Mouse (Mus musculus): ENCODE measurements at regions not wholly inside any gene's neighbourhood (a gene's known extent, or its start where the extent isn't known, plus 50 kb on each side); places are given as distances from the start of the nearest gene placed in this dataset.

GRCm38 (mm10) chr1:193552348-193552747 is 182.2 kb upstream of the Camk1g start:
- 0 out of 2 replicates have a peak, but pooled peaks cover 3% of the 10 kb centered on the region for H3K4me1 ChIP-seq (replicated peaks)
- H3K9ac ChIP-seq (replicated peaks) = no peak overlapping the region
- WGBS = 75% methylated on average over 2 of the region's 2 CpGs
- no peaks in the 10 kb centered on the region for H3K9me3 ChIP-seq
- no peak overlapping the region for H3K4me3 ChIP-seq (replicated peaks)
- no peak overlapping the region for H3K4me2 ChIP-seq (replicated peaks)
- no peak for ATAC-seq
- no peaks in the 10 kb centered on the region for H3K27me3 ChIP-seq
- no peaks in the 10 kb centered on the region for H3K36me3 ChIP-seq
- no peak overlapping the region for H3K27ac ChIP-seq

- 83% methylated on average over 1 of the region's 1 CpGs for WGBS
- ATAC-seq = no peak
- H3K9me3 ChIP-seq = no peaks in the 10 kb centered on the region
- H3K4me2 ChIP-seq (replicated peaks) = no peak overlapping the region
- no peak overlapping the region for H3K27ac ChIP-seq
- 0 out of 2 replicates have a peak, but pooled peaks cover 3% of the 10 kb centered on the region for H3K4me1 ChIP-seq (replicated peaks)
- H3K27me3 ChIP-seq = no peaks in the 10 kb centered on the region
- no peak overlapping the region for H3K9ac ChIP-seq (replicated peaks)
- no peak overlapping the region for H3K4me3 ChIP-seq (replicated peaks)
- no peaks in the 10 kb centered on the region for H3K36me3 ChIP-seq
These were observed 181.2 kb upstream of the Camk1g start for GRCm38 (mm10) chr1:193551340-193551739.

GRCm38 (mm10) chr1:193550761-193551160 is 180.7 kb upstream of the Camk1g start:
- Histone ChIP-seq H3K27me3 (no peaks in the 10 kb centered on the region), H3K9me3 (no peaks in the 10 kb centered on the region), H3K4me2 (replicated peaks) (no peak overlapping the region), H3K4me3 (replicated peaks) (no peak overlapping the region), H3K27ac (no peak overlapping the region), H3K4me1 (replicated peaks) (no peaks in the 10 kb centered on the region), H3K9ac (replicated peaks) (no peak overlapping the region), H3K36me3 (no peaks in the 10 kb centered on the region)
- ATAC-seq = no peak
- 60% methylated on average over 2 of the region's 2 CpGs for WGBS

GRCm38 (mm10) chr1:193547356-193547755 is 177.3 kb upstream of the Camk1g start:
- no peak overlapping the region for H3K27ac ChIP-seq
- no peaks in the 10 kb centered on the region for H3K27me3 ChIP-seq
- H3K9me3 ChIP-seq = no peaks in the 10 kb centered on the region
- H3K9ac ChIP-seq (replicated peaks) = no peak overlapping the region
- no peak for ATAC-seq
- WGBS = 90% methylated on average over 2 of the region's 2 CpGs
- H3K36me3 ChIP-seq = no peaks in the 10 kb centered on the region
- H3K4me2 ChIP-seq (replicated peaks) = no peak overlapping the region
- no peak overlapping the region for H3K4me3 ChIP-seq (replicated peaks)
- peaks cover 4% of the 10 kb centered on the region for H3K4me1 ChIP-seq (replicated peaks)

DNA sequence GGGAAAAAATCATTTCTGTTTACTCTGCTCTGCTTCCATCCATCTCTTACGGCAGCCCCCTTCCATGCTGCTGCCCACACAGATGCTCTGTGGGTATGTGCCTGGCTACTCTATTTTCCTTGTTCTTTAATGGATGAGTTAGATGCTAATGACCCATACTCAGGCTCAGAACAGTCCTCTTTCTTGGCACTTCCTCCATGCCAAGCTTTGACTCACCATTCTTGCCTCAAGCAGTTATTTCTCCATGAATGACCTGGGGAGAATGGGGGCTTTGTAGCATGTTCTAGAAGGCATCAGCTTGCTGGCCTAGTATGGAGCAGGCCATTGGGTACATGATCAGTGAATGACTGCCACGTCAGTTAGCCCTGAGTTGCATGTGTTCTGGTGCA is 175.9 kb upstream of the Camk1g start:
- peaks cover 15% of the 10 kb centered on the region for H3K4me1 ChIP-seq (replicated peaks)
- H3K9me3 ChIP-seq = no peaks in the 10 kb centered on the region
- H3K4me2 ChIP-seq (replicated peaks) = no peak overlapping the region
- H3K4me3 ChIP-seq (replicated peaks) = no peak overlapping the region
- 91% methylated on average over 2 of the region's 2 CpGs for WGBS
- no peak overlapping the region for H3K27ac ChIP-seq
- no peak for ATAC-seq
- H3K9ac ChIP-seq (replicated peaks) = no peak overlapping the region
- no peaks in the 10 kb centered on the region for H3K27me3 ChIP-seq
- H3K36me3 ChIP-seq = no peaks in the 10 kb centered on the region

DNA sequence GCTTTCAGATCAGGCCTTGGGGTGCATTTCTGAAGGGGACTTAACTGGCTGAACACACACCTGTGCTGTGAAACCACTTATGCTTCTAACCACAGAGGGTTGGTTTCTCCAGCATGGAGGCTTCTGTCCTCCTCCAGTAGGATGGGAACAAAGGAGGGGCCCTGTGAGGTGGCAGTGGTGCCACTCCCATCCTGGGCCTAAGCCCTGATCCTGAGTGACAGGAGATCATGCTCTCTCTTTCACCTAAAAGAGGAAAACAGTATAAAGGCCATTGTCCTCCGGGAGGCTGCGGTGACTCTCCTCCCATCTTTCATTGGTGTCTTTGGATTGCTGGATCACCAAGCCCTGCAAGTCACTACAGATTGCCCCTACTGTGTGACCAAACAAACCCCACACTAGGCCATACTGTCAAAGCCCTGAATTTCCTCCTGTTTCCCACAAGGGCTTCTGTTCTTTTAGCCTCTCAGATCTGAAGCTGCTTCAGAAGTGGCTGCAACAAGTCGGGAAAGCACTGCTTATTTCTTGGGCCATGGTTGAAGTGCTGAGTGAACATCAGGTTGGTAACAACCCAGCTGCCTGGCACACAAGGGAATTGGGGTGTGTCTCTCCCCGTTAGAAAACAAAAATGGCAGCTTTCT is 175.4 kb upstream of the Camk1g start:
- H3K4me2 ChIP-seq (replicated peaks) = no peak overlapping the region
- H3K4me3 ChIP-seq (replicated peaks) = no peak overlapping the region
- peaks cover 15% of the 10 kb centered on the region for H3K4me1 ChIP-seq (replicated peaks)
- ATAC-seq = no peak
- 27% methylated on average over 4 of the region's 4 CpGs for WGBS
- no peaks in the 10 kb centered on the region for H3K27me3 ChIP-seq
- H3K27ac ChIP-seq = no peak overlapping the region
- no peaks in the 10 kb centered on the region for H3K9me3 ChIP-seq
- H3K36me3 ChIP-seq = no peaks in the 10 kb centered on the region
- H3K9ac ChIP-seq (replicated peaks) = no peak overlapping the region

- Histone ChIP-seq H3K36me3 (no peaks in the 10 kb centered on the region), H3K9me3 (no peaks in the 10 kb centered on the region), H3K9ac (replicated peaks) (no peak overlapping the region), H3K27me3 (no peaks in the 10 kb centered on the region), H3K27ac (no peak overlapping the region), H3K4me1 (replicated peaks) (peaks cover 15% of the 10 kb centered on the region), H3K4me3 (replicated peaks) (no peak overlapping the region), H3K4me2 (replicated peaks) (no peak overlapping the region)
- no peak for ATAC-seq
These were observed 174.7 kb upstream of the Camk1g start for GRCm38 (mm10) chr1:193544804-193545203.

GRCm38 (mm10) chr1:193543834-193544233 is 173.7 kb upstream of the Camk1g start:
- Histone ChIP-seq H3K9me3 (no peaks in the 10 kb centered on the region), H3K9ac (replicated peaks) (no peak overlapping the region), H3K27me3 (no peaks in the 10 kb centered on the region), H3K4me1 (replicated peaks) (peaks cover 15% of the 10 kb centered on the region), H3K4me2 (replicated peaks) (no peak overlapping the region), H3K27ac (no peak overlapping the region), H3K4me3 (replicated peaks) (no peak overlapping the region), H3K36me3 (no peaks in the 10 kb centered on the region)
- 87% methylated on average over 3 of the region's 3 CpGs for WGBS
- no peak for ATAC-seq

DNA sequence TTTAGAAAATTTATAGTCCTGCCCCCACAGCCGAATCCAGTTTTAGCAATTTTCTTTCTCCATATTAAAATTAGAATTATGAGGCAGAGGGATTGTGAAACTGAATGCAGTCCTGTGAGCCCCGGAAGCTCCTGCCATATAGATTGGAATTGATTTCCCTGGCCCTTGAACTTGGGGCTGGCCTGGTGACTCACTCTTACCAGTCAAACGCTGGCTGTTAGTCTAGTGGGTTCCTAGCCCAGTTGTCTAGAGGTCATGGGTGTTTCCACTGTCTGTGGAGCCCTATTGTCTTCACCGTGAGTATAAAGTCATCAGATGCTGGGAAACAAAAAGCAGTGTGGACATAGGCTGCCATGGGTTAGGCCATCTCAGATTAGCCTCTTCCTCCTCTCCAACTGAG is 173.2 kb upstream of the Camk1g start:
- H3K36me3 ChIP-seq = no peaks in the 10 kb centered on the region
- ATAC-seq = no peak
- no peak overlapping the region for H3K4me2 ChIP-seq (replicated peaks)
- H3K4me1 ChIP-seq (replicated peaks) = peaks cover 15% of the 10 kb centered on the region
- no peak overlapping the region for H3K27ac ChIP-seq
- H3K27me3 ChIP-seq = no peaks in the 10 kb centered on the region
- no peak overlapping the region for H3K4me3 ChIP-seq (replicated peaks)
- no peaks in the 10 kb centered on the region for H3K9me3 ChIP-seq
- 62% methylated on average over 4 of the region's 4 CpGs for WGBS
- H3K9ac ChIP-seq (replicated peaks) = no peak overlapping the region

GRCm38 (mm10) chr1:193541934-193542580 is 172.0 kb upstream of the Camk1g start:
- H3K27me3 ChIP-seq = no peaks in the 10 kb centered on the region
- WGBS = 18% methylated on average over 13 of the region's 13 CpGs
- H3K9me3 ChIP-seq = no peaks in the 10 kb centered on the region
- H3K36me3 ChIP-seq = no peaks in the 10 kb centered on the region
- peak overlapping the region; percentile 46; the same call in 1 of the 2 replicates for H3K9ac ChIP-seq (replicated peaks)
- no peak overlapping the region for H3K4me3 ChIP-seq (replicated peaks)
- peak overlapping the region; percentile 33 for H3K4me2 ChIP-seq (replicated peaks)
- ATAC-seq = peak; percentile 89
- peak overlapping the region; percentile 75 for H3K27ac ChIP-seq
- peaks cover 15% of the 10 kb centered on the region for H3K4me1 ChIP-seq (replicated peaks)

DNA sequence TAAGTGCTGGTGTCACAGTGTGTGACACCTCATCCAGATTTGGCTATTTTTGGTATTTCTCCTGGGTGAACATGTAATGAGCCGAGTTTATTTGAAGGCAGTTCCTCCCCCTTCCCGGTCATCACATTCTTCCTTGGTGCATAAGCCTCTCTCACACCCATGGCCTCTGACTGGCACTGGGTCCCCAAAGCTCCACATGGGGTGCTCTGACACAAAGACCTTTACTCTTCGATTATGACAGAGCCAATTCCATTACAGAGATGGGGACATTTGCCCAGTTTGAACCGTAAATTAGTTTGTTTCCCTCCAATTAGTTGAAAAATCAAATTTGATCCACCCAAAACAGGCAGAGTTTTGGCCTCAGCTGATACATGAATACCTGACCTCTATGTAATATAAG is 171.2 kb upstream of the Camk1g start:
- no peak overlapping the region; the same call in 1 of the 2 replicates for H3K9ac ChIP-seq (replicated peaks)
- H3K9me3 ChIP-seq = no peaks in the 10 kb centered on the region
- peaks cover 15% of the 10 kb centered on the region for H3K4me1 ChIP-seq (replicated peaks)
- no peaks in the 10 kb centered on the region for H3K27me3 ChIP-seq
- H3K27ac ChIP-seq = peak overlapping the region; percentile 75; the same call in 1 of the 2 replicates
- no peak overlapping the region for H3K4me3 ChIP-seq (replicated peaks)
- H3K4me2 ChIP-seq (replicated peaks) = no peak overlapping the region
- ATAC-seq = no peak
- 82% methylated on average over 4 of the region's 4 CpGs for WGBS
- H3K36me3 ChIP-seq = no peaks in the 10 kb centered on the region

DNA sequence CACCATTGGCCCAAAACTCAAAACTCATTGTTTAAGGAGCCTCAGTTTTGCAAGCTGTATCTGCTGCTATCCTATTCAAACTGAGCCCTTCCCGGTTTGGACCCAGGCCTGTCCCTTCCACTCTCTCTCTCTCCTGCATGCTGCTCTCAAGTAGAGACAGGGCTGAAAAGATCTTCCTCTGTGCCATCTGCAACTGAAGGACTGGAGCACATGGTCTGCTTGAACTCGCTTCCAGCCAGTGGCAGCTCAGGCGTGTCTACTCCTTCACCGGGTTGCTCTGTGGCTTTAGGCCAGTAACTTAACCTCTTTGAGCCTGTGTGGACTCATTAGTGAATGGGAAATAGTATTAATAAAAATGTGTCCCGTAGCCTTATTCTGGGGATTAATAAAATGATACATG is 170.4 kb upstream of the Camk1g start:
- Histone ChIP-seq H3K4me2 (replicated peaks) (no peak overlapping the region), H3K27me3 (no peaks in the 10 kb centered on the region), H3K9me3 (no peaks in the 10 kb centered on the region), H3K9ac (replicated peaks) (no peak overlapping the region), H3K4me1 (replicated peaks) (peaks cover 15% of the 10 kb centered on the region), H3K4me3 (replicated peaks) (no peak overlapping the region), H3K27ac (no peak overlapping the region), H3K36me3 (no peaks in the 10 kb centered on the region)
- ATAC-seq = no peak
- 74% methylated on average over 5 of the region's 5 CpGs for WGBS

DNA sequence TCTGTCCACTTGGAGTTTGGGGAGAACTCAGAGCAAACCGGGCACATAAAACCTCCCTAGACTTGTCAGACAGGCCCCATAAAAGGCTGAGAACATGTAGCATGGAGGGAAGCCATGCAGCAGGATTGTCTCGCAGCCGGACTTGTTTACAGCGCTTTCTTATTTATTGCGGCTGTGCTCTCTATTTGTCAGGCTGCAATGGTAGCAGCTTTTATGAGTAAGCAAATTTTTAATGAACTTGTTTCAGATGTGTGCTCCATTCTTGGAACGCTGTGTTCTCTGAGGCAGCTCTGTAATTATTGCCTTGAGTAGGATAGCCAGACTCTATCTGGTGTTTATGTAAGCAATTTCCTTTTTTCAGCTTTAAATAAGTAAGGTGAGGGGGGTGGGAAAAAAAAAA is 169.2 kb upstream of the Camk1g start:
- no peak for ATAC-seq
- Histone ChIP-seq H3K27ac (no peak overlapping the region), H3K4me1 (replicated peaks) (peaks cover 15% of the 10 kb centered on the region), H3K9me3 (no peaks in the 10 kb centered on the region), H3K27me3 (no peaks in the 10 kb centered on the region), H3K4me2 (replicated peaks) (no peak overlapping the region), H3K4me3 (replicated peaks) (no peak overlapping the region), H3K36me3 (no peaks in the 10 kb centered on the region), H3K9ac (replicated peaks) (no peak overlapping the region)
- 92% methylated on average over 6 of the region's 6 CpGs for WGBS

All from midbrain, embryonic 13.5 days (tissue).